Mouse (Mus musculus): ENCODE measurements around the gene Eif2ak4.

DNA sequence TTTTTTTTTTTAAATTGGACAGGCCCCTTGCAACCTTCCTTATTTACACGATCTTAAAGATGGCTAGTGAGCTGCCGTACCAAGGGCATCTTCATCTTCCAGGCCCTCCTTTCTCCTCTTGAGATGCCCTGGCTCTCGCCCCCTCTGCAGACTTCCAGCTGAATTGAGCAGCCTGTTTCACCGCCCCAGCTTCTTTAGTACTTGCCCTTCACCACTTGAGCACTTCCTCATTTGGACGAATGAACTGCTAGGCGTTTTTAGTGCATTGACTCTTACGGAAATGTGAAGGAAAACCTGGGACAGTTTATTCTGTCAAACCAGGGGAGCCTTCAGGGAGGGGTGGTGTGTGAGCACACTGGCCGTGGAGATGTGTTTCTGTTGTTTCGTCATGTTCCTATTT, 40.9 kb downstream of the Eif2ak4 start:
- TF ChIP-seq CTCF (IDR thresholded peaks at IDR 0.05; ENCODE audit: extremely low read depth, insufficient read length, insufficient replicate concordance, low read depth, low read length) (no peak), POLR2A (IDR thresholded peaks at IDR 0.05; ENCODE audit: low read depth, low read length) (no peak)

Data from small intestine, adult 2 months (tissue).